Mouse (Mus musculus) bone marrow macrophage, adult 2 months (primary cell): ENCODE data around the gene Dennd1b. TPM values are rescaled to one million over a fixed set of nuclear protein-coding genes. Genes with fewer than 3 reads are reported as not detected.

Experiments
- H3K27ac ChIP-seq: 2 replicates; pipeline ENCODE4 v1.5.1; 2012; ENCODE audit warnings: low read depth, low read length; ENCODE audit not compliant: insufficient read depth
- H3K4me1 ChIP-seq: 2 replicates; pipeline ENCODE4 v1.6.1; 2012; ENCODE audit warnings: low read length; ENCODE audit not compliant: control insufficient read depth, insufficient read depth
- H3K4me3 ChIP-seq: 2 replicates; pipeline ENCODE4 v1.5.1; 2012; ENCODE audit warnings: mild to moderate bottlenecking, low read length, moderate library complexity; ENCODE audit not compliant: insufficient read depth
- CTCF ChIP-seq: IDR thresholded peaks from 2 replicates; pipeline ENCODE4 v1.5.1; 2012; ENCODE audit warnings: low read depth, mild to moderate bottlenecking, low read length, moderate library complexity
- POLR2A ChIP-seq: IDR thresholded peaks from 2 replicates; pipeline ENCODE4 v1.6.1; 2012; ENCODE audit warnings: mild to moderate bottlenecking, low read depth, low read length, borderline replicate concordance
- polyA plus RNA-seq: library from polyadenylated mRNA; stranded (reverse); fragments of >200 nt; gene quantifications from 2 replicates; pipeline ENCODE4 v1.2.4, GENCODE M21; 2012; ENCODE audit not compliant: missing spikeins, insufficient read depth, insufficient read length

Dennd1b gene
- polyA plus RNA-seq, 1 experiment = 34.4 TPM

DNA sequence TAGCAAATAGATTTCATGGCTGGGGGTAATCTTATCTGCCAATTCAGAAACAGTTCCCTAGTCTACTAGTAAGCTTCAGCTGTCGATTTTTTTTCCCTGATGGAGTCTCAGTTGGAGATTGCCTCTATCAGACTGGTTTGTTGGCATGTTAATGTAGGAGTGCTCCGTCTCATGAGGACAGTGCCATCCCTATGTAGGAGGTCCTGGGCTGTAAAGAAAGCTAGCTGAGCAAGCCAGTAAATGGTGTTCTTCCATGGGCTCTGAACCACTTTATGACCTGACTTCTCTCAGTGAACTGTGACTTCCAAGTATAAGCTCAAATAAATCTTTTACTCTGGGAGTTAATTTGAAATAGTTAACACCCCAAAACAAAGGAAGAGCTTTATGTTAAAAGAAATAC is 107.8 kb downstream of the Dennd1b start:
- Histone ChIP-seq H3K4me1 (peaks cover 14% of the 10 kb centered on the region), H3K27ac (no peak overlapping the region), H3K4me3 (no peak overlapping the region)
- no peak for TF ChIP-seq POLR2A
- no peak for TF ChIP-seq CTCF

DNA sequence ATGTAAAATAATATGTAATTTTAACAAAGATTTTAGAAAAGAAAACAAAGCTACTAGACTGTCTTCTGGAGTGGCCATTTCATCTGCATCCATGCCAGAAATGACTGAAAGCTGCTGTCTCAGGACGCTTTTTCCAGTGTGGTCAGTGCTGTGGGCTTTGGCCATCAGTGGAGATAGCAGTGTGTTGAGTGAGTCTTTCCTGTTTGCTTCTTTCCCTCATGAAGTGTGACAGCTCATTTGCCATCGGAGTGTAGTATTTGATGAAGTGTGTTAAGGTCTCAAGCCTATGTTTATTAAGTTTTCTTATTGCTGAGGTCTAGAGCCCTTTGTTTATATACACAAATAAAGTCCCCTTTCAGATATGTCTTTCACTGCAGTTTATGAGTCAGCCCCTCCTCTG is 112.4 kb downstream of the Dennd1b start:
- no peak overlapping the region for H3K4me3 ChIP-seq

DNA sequence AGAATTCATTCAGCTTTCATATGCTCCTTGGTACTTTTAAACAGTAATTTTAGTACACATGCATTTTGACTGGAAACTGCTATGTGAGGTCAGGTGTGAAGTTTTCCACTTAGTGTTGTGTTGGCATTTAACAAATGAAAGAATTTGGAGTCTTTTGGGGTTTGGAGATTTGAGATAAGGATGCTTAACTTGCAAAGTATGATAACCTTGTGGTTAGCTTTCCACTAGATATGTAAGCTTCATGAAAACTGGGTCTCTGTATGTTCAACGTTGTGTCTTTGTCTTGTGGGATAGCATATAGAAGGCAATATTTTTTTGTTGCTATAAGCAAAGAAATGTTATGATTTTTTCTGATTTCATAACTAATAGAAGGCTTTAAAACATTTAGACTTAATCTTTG is 114.8 kb downstream of the Dennd1b start:
- Histone ChIP-seq H3K27ac (no peak overlapping the region), H3K4me1 (no peaks in the 10 kb centered on the region), H3K4me3 (no peak overlapping the region)
- no peak for TF ChIP-seq POLR2A
- no peak for TF ChIP-seq CTCF

More for the DNA sequence above, 112.4 kb downstream of the Dennd1b start:
- H3K4me1 ChIP-seq = no peaks in the 10 kb centered on the region
- TF ChIP-seq POLR2A (no peak), CTCF (no peak)
- H3K27ac ChIP-seq = no peak overlapping the region

DNA sequence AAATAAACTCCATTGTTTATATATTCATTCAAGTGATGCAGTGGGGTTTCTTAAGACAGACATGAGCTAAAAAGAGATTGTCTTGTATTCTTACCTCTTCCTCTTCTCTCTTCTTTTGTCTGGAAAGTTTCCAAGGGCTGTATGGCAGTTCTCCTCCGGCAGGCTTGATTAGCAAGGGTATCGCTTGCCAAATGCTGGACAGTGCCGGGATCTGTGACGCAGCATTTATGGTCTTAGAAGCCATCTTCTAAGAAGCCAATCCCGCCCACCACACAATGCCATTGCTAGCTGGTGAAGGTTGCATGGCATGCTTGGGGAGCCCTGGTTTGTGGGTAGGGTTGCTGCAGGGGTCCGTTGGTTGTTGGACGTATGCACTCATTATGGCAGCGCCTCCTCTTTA is 115.8 kb downstream of the Dennd1b start:
- TF ChIP-seq CTCF = no peak
- no peak for TF ChIP-seq POLR2A
- Histone ChIP-seq H3K4me1 (no peaks in the 10 kb centered on the region), H3K27ac (no peak overlapping the region), H3K4me3 (no peak overlapping the region)

DNA sequence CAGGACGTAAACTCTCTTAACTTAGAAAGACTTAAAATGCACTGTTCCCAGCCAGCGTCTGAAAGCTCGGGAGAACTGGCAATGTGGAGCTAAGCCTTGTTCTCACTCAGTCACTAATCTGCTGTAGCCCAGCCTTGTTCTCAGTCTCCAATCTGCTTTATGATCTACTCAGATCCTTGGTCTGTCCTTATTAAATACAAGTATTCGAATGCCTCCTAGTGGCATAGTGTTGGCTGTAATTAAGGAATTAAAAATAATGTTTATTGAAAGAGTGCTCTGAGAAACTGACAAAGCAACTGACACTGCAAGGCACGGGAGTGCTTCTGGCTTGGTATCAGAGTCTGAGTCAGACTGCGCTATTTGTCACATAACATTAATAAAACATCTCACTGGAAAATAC is 116.3 kb downstream of the Dennd1b start:
- TF ChIP-seq CTCF (no peak), POLR2A (no peak)
- Histone ChIP-seq H3K4me1 (no peaks in the 10 kb centered on the region), H3K27ac (no peak overlapping the region), H3K4me3 (no peak overlapping the region)

DNA sequence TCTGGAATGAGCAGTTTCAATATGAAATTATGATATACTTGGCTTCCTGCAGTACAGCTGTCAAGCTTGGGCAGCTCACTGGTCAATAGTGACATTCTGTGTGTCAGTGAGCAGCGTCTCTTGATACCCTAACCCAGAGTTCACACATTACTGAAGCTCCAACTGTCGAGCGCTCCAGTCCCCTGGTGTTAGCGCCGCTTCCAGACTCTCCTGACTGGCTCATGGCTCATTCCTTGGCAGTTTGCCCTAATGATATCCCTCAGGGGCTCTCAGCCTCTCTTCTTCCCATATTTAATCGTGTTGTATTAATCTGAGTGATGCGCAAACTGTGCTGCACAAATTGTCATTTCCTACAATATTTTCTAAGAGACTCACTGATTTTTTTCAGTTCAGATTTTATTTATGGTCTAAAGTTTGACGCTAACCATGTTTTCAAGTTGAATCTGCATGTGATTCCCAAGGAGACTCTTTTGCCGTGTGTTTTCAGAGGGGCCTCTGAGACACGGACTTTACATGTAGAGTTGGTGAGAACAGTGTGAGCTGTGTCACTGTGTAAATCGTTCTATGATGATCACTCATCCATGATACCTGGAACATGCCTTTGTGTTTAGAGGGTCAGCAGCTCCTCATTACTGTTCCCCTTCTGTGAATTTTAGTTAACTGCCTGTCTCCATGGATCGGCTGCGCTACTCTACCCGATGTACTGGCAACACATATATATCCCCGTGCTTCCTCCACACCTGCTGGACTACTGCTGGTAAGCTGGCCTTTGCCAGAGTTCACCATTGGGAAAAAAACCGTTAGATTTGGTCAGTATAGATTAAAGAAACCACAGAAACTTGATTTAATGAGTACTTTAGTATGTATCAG is 117.5 kb downstream of the Dennd1b start:
- no peaks in the 10 kb centered on the region for H3K4me1 ChIP-seq
- H3K4me3 ChIP-seq = no peak overlapping the region
- no peak overlapping the region for H3K27ac ChIP-seq
- TF ChIP-seq CTCF (no peak), POLR2A (no peak)

DNA sequence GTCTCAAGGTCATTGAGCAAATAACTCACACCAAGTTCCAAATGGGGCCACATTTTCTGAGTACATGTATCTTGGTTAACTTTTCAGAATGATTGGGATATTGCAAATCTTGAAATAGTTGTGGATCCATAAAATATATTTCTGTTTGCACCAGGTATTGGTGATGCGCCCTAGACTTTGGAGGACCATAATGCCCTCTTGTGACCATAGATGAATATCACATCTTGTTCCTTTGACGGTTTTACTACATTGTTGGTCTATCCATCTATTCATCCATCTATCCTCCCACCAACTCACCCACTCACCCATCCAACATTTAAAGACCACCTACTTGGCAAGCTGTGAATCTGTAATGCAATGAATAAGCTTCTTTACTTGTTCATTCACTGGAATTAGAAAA is 120.1 kb downstream of the Dennd1b start:
- no peaks in the 10 kb centered on the region for H3K4me1 ChIP-seq

DNA sequence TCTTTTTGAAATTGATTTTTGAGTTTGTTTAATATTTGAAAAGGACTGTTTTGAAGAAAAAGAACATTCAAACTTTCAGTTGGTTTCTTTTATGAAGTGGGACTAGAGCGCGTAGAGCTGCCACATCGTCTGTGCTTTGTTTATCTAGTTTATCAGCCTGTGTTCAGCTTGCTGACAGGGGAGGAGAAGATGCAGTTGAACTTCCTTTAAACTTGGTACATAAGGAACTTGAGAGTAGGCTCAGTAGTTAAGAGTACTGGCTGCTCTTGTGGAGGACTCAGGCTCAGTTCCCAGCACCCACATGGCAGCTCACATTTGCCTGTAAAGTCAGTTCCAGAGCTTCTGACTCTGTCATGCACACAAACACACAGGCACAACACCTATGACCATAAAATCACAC is 124.3 kb downstream of the Dennd1b start:
- TF ChIP-seq CTCF (no peak), POLR2A (no peak)
- Histone ChIP-seq H3K4me1 (no peaks in the 10 kb centered on the region), H3K4me3 (no peak overlapping the region), H3K27ac (no peak overlapping the region)

More for the DNA sequence above, 120.1 kb downstream of the Dennd1b start:
- TF ChIP-seq CTCF (no peak), POLR2A (no peak)
- H3K27ac ChIP-seq = no peak overlapping the region
- H3K4me3 ChIP-seq = no peak overlapping the region

DNA sequence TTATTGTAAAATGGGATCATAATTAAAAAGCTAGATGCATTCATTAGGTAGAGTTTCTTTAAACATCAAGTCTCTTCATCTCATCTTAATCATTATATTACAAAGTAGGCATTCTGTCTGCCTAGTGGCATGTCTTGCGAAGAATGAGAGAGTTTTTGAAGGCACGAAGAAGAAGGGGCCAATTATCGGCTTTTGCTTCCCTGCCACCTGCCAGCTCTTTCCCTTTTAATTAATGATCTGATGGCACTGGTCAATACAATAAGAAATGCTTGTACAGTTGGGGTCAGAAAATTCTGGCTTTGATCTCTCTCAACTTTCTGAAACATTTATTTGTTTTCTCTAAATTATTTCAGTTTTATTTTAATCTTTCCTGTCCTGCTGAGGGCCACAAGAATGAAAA is 127.5 kb downstream of the Dennd1b start:
- TF ChIP-seq POLR2A (no peak), CTCF (no peak)
- Histone ChIP-seq H3K4me3 (no peak overlapping the region), H3K27ac (no peak overlapping the region), H3K4me1 (no peaks in the 10 kb centered on the region)

DNA sequence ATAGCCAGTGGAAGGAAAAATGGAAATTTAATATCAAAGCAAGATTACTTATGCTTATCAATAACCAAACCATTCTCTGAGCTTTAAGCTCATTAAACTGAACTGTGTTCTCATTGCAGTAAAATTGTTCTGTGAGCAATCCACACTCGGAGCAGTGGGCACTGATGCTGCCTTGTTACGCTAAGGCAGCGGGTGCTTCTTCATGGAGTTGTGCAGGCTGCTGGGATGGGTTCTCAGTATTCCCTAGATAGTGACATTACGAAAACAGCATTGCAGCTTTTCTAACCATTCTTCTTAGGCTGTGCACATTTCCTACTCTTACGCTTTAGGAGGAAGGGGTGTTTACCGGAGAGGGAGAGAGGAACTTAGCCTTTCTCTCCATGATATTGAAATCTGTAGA is 128.5 kb downstream of the Dennd1b start:
- H3K4me3 ChIP-seq = no peak overlapping the region
- H3K27ac ChIP-seq = no peak overlapping the region
- TF ChIP-seq POLR2A (no peak), CTCF (no peak)
- no peaks in the 10 kb centered on the region for H3K4me1 ChIP-seq

DNA sequence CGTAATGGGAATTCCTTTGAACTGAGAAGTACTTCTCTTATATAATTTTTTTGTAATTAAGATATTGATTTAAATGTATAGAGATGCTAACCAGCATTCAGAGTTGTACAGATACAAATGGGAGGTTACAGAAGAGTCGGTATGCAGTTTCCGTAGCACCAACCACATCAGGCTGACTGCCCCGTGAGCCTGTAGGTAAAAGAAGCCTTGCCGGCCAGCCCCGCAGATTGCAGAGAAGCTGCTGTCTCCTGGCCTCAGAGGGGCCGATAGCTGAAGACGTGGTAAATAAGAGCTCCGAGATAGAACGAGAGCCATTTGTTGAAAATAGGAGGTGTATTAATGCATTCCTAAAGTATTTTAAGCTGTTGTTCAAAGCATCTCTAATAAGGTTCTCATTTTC is 128.9 kb downstream of the Dennd1b start:
- TF ChIP-seq CTCF = no peak
- TF ChIP-seq POLR2A = no peak
- H3K27ac ChIP-seq = no peak overlapping the region
- H3K4me1 ChIP-seq = no peaks in the 10 kb centered on the region
- H3K4me3 ChIP-seq = no peak overlapping the region
